Mouse (Mus musculus): Measurements from ENCODE around the gene Shmt1.
"Not testable (repeated sequence)": the region's sequence is repeated elsewhere in the genome, so short reads cannot be mapped to it uniquely, and the experiment has no call there.

The Shmt1 gene

GRCm38 (mm10) chr11:60811618-60812017 lies at the start of gene Shmt1:
Gene Shmt1, minus strand, starts transcription at chr11:60811718.
- DNase-seq, result not testable (repeated sequence)

GRCm38 (mm10) chr11:60856587-60856986 lies 45.1 kb upstream of the Shmt1 start:
- no peak for DNase-seq

- no peak for DNase-seq
Measured at GRCm38 (mm10) chr11:60845415-60845814, 33.9 kb upstream of the Shmt1 start.

GRCm38 (mm10) chr11:60843412-60843811 lies 31.9 kb upstream of the Shmt1 start:
- DNase-seq, result no peak

GRCm38 (mm10) chr11:60841467-60842200 lies 30.1 kb upstream of the Shmt1 start:
- DNase-seq, result no peak

GRCm38 (mm10) chr11:60837644-60838406 lies 26.3 kb upstream of the Shmt1 start:
- DNase-seq, result no peak

- DNase-seq, result no peak
Measured at GRCm38 (mm10) chr11:60836897-60837296, 25.4 kb upstream of the Shmt1 start.

GRCm38 (mm10) chr11:60830433-60831052 lies 19.0 kb upstream of the Shmt1 start, which contains the start of gene Dhrs7b:
Gene Dhrs7b, plus strand, starts transcription at chr11:60830631.
- peak; percentile 68 to 81 for DNase-seq

- DNase-seq, result no peak
Measured at GRCm38 (mm10) chr11:60828903-60829302, 17.4 kb upstream of the Shmt1 start.

- DNase-seq, result no peak
Measured at GRCm38 (mm10) chr11:60827241-60827945, 15.9 kb upstream of the Shmt1 start.

GRCm38 (mm10) chr11:60826700-60827099 lies 15.2 kb upstream of the Shmt1 start:
- DNase-seq, result no peak

GRCm38 (mm10) chr11:60825191-60825590 lies 13.7 kb upstream of the Shmt1 start:
- no peak for DNase-seq

GRCm38 (mm10) chr11:60823771-60824170 lies 12.3 kb upstream of the Shmt1 start:
- no peak for DNase-seq

GRCm38 (mm10) chr11:60816398-60816797 lies 4.9 kb upstream of the Shmt1 start:
- DNase-seq, result no peak

GRCm38 (mm10) chr11:60811054-60811460 lies 461 bp downstream of the Shmt1 start:
- DNase-seq, result peak; percentile 92 to 94

- DNase-seq, result no peak
Measured at GRCm38 (mm10) chr11:60810046-60810965, 1.2 kb downstream of the Shmt1 start.

- no peak for DNase-seq
Measured at GRCm38 (mm10) chr11:60809546-60809945, 2.0 kb downstream of the Shmt1 start.

- DNase-seq, result no peak
Measured at GRCm38 (mm10) chr11:60808286-60809070, 3.0 kb downstream of the Shmt1 start.

GRCm38 (mm10) chr11:60800892-60801291 lies 10.6 kb downstream of the Shmt1 start:
- no peak for DNase-seq

GRCm38 (mm10) chr11:60799977-60800376 lies 11.5 kb downstream of the Shmt1 start:
- DNase-seq, result no peak

GRCm38 (mm10) chr11:60796342-60796741 lies 15.2 kb downstream of the Shmt1 start:
- DNase-seq, result no peak

Data from thymus, adult 18-20 months (tissue).